Mouse (Mus musculus): ENCODE measurements at regions not wholly inside any gene's neighbourhood (a gene's known extent, or its start where the extent isn't known, plus 50 kb on each side); places are given as distances from the start of the nearest gene placed in this dataset.

GRCm38 (mm10) chr1:177568056-177568816, 126.1 kb downstream of the Zbtb18 start:
- TF ChIP-seq CTCF (IDR thresholded peaks at IDR 0.05; ENCODE audit: extremely low read depth, insufficient read depth, low read length) (no peak), POLR2A (IDR thresholded peaks at IDR 0.05; ENCODE audit: extremely low read depth, insufficient read depth, low read length) (no peak)

Measured in cortical plate, adult 2 months (tissue).